Mouse (Mus musculus) hindbrain, embryonic 14.5 days (tissue): ENCODE results near the gene Itpkc. TPM values are rescaled to one million over a fixed set of nuclear protein-coding genes. Genes with fewer than 3 reads are reported as not detected.
A peak's percentile ranks its signal among the peaks of the same experiment; 100 is the strongest.

ENCODE experiments used
- ATAC-seq: fragments of 200-750 bp; cut with Nextera tagmentation; 2 replicates; pipeline ENCODE4 v1.8.0; 2017; ENCODE audit warnings: moderate number of reproducible peaks, mild to moderate bottlenecking, moderate TSS enrichment, moderate library complexity; ENCODE audit not compliant: low FRiP score
- DNase-seq: peaks from one replicate; pipeline ENCODE4 v3.0.0-alpha.2; 2015; ENCODE audit warnings: low spot score
- H3K27ac ChIP-seq: fragments of 300-500 bp; sonication (generic); 2 replicates; pipeline ENCODE4 v1.5.1; 2014; ENCODE audit warnings: mild to moderate bottlenecking, moderate library complexity
- H3K27me3 ChIP-seq: fragments of 300-500 bp; sonication (generic); 2 replicates; pipeline ENCODE4 v1.6.1; 2014; ENCODE audit warnings: mild to moderate bottlenecking, low read length, mixed read lengths; ENCODE audit not compliant: control insufficient read depth, insufficient read depth
- H3K36me3 ChIP-seq: fragments of 300-500 bp; sonication (generic); replicated peaks from 2 replicates; pipeline ENCODE4 v1.6.1; 2014; ENCODE audit not compliant: control insufficient read depth, insufficient read depth
- H3K4me1 ChIP-seq: fragments of 300-500 bp; sonication (generic); replicated peaks from 2 replicates; pipeline ENCODE4 v1.6.1; 2014; ENCODE audit warnings: antibody characterized with exemption, low read length, mixed read lengths; ENCODE audit not compliant: control insufficient read depth, insufficient read depth
- H3K4me2 ChIP-seq: fragments of 300-500 bp; sonication (generic); replicated peaks from 2 replicates; pipeline ENCODE4 v1.6.1; 2014; ENCODE audit warnings: mild to moderate bottlenecking, moderate library complexity
- H3K4me3 ChIP-seq: fragments of 300-500 bp; sonication (generic); replicated peaks from 2 replicates; pipeline ENCODE4 v1.5.1; 2014; ENCODE audit warnings: mild to moderate bottlenecking, low read length
- H3K9ac ChIP-seq: fragments of 300-500 bp; sonication (generic); 2 replicates; pipeline ENCODE4 v1.6.1; 2014
- H3K9me3 ChIP-seq: fragments of 300-500 bp; sonication (generic); 2 replicates; pipeline ENCODE4 v1.6.1; 2016; ENCODE audit warnings: low read length; ENCODE audit not compliant: control insufficient read depth
- WGBS: fragments of 180-500 bp; shearing (Covaris S2); extraction: QIAGEN DNeasy Blood & Tissue Kit; methylation state at CpG from one replicate; pipeline ENCODE4 v1.1.7; 2014; 5-methylcytosine and 5-hydroxymethylcytosine counted together
- polyA plus RNA-seq: library from polyadenylated mRNA; unstranded; fragments of >200 nt; fragmentation: Nextera tagmentation; extraction: Ambion mirVana; gene quantifications from 2 replicates; pipeline ENCODE4 v1.2.1, GENCODE M21; 2014

Itpkc gene
- polyA plus RNA-seq, 1 experiment from 2014 or later: 6.5 TPM

DNA sequence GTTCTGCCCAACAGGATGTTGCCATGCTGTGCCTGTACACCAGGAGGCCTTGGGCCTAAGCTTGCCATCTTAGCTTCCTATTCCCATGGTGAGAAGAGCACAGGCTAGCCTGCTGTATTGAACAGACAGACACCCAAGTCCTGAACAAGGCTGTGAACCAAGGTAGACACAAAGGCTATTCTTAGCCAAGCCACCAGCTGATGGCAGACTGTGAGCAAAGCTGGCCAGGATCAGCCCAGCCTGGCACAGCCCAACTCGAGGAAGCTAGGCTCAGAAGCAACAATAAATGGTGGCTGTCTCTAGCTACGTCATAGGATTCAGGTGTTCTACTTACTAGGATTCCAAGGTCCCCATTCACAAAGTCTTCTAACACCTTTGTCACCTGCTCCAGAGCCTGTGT is 15.8 kb downstream of the Itpkc start:
- WGBS: 94% methylated on average over 2 of the region's 2 CpGs
- H3K4me3 ChIP-seq: no peak overlapping the region
- H3K27me3 ChIP-seq: no peaks in the 10 kb centered on the region
- no peak overlapping the region for H3K9ac ChIP-seq
- no peaks in the 10 kb centered on the region for H3K9me3 ChIP-seq
- no peak overlapping the region for H3K4me2 ChIP-seq
- DNase-seq (no peak), ATAC-seq (no peak)
- no peak overlapping the region for H3K27ac ChIP-seq
- H3K4me1 ChIP-seq: no peaks in the 10 kb centered on the region
- peaks cover 97% of the 10 kb centered on the region for H3K36me3 ChIP-seq

DNA sequence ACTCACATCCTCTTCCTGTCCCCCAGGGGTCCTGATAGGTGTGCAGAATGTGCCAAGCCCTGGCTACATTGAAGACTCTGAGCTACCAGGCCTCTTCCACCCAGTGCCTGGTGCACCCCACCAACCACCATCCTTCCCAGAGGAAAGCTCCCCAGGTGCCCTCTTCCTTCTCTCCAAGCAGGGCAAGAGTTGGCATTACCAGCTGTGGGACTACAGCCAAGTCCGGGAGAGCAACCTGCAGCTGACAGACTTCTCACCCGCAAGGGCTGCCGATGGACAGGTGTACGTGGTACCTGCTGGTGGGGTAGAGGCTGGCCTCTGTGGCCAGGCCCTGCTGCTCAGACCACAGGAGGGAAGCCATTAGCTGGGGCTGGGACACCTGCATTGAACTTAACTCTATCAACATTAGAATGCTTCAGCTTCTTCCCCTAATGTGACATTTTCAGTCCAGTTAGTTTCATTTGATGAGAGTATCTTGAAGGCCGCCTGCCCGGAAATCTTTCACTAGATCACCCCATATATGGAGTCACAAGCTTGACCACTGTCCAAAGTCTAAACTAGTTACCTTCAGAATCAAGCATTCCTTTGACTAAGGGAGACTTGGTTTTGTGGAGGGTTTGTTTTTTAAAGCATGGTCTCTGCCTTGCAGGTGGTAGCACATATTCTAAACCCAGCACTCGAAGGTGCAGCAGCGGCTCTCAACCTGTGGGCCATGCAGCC is 24.6 kb downstream of the Itpkc start:
- H3K36me3 ChIP-seq: peaks cover 65% of the 10 kb centered on the region
- 96% methylated on average over 8 of the region's 8 CpGs for WGBS
- no peak overlapping the region for H3K27ac ChIP-seq
- ATAC-seq: no peak
- no peaks in the 10 kb centered on the region for H3K27me3 ChIP-seq
- no peak for DNase-seq
- H3K4me3 ChIP-seq: no peak overlapping the region
- no peak overlapping the region for H3K4me2 ChIP-seq
- no peaks in the 10 kb centered on the region for H3K9me3 ChIP-seq
- no peak overlapping the region for H3K9ac ChIP-seq
- H3K4me1 ChIP-seq: no peaks in the 10 kb centered on the region

DNA sequence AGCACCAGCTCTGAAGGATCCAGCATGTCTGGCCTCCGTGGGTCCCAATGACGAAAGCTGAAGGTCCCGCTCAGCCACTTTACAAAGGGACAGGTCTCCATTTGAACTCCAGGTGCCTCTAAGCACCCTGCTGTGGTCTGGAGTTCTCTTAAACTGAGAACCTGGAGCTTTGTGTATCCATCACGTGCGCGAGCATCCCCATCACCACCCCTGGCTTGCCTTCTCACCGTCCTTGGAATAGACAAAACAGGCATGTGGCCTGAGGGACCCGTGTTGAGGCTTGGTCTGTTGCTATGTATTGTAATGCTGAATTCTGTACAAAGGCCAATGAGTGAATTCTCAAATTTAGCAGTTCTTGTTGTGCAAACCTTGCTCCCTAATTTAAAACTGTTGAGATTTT is 29.7 kb downstream of the Itpkc start:
- ATAC-seq (no peak), DNase-seq (no peak)
- 94% methylated on average over 8 of the region's 8 CpGs for WGBS
- H3K4me3 ChIP-seq: no peak overlapping the region
- H3K9ac ChIP-seq: no peak overlapping the region
- H3K4me1 ChIP-seq: peaks cover 15% of the 10 kb centered on the region
- no peaks in the 10 kb centered on the region for H3K27me3 ChIP-seq
- H3K36me3 ChIP-seq: peaks cover 24% of the 10 kb centered on the region
- no peaks in the 10 kb centered on the region for H3K9me3 ChIP-seq
- H3K27ac ChIP-seq: no peak overlapping the region
- H3K4me2 ChIP-seq: no peak overlapping the region

DNA sequence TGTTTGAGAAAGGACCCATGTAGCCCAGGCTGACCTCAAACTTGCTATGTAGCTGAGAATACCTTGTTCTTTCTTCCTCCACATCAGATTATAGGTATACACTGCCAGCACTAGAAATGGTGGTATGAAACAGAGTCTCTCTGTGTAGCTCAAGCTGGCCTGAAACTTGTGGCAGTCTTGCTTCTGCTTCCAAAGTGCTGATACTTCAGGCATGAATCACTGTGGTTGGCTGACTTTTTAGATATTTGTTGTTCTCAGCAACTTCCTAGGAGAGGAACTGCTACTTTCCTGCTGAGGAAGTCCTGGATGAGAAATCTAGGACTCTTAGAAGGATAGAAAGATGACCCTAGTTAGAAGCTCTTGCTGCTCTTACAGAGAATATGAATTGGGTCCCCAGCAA is 30.1 kb downstream of the Itpkc start:
- no peak overlapping the region for H3K4me2 ChIP-seq
- no peak for ATAC-seq
- no peak overlapping the region for H3K27ac ChIP-seq
- no peak for DNase-seq
- no peaks in the 10 kb centered on the region for H3K9me3 ChIP-seq
- H3K36me3 ChIP-seq: peaks cover 23% of the 10 kb centered on the region
- no peak overlapping the region for H3K9ac ChIP-seq
- no peak overlapping the region for H3K4me3 ChIP-seq
- H3K27me3 ChIP-seq: no peaks in the 10 kb centered on the region
- H3K4me1 ChIP-seq: peaks cover 15% of the 10 kb centered on the region

DNA sequence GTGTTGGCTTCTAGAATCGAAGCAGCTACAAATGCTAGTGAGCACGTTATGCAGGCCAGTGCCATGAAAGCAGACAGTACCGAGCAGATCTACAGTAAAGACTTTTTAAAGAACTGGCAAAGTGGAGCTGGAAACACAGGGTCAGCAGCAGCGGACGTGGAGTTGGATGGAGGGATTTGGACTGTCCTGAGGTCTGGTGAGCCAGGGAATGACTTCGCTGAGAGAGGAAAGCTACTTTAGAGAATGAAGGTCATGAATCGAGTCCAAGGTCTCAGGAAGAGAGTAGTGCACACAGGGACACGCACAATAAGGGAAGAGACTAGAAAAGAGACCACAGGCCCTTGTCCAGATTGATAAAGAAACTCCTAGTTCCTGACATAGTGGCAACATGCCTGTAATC is 30.8 kb downstream of the Itpkc start:
- Histone ChIP-seq H3K4me3 (no peak overlapping the region), H3K9me3 (no peaks in the 10 kb centered on the region), H3K4me2 (no peak overlapping the region), H3K27ac (no peak overlapping the region), H3K4me1 (peaks cover 15% of the 10 kb centered on the region), H3K36me3 (peaks cover 23% of the 10 kb centered on the region), H3K9ac (no peak overlapping the region), H3K27me3 (no peaks in the 10 kb centered on the region)
- no peak for ATAC-seq
- WGBS: 95% methylated on average over 8 of the region's 8 CpGs
- no peak for DNase-seq

DNA sequence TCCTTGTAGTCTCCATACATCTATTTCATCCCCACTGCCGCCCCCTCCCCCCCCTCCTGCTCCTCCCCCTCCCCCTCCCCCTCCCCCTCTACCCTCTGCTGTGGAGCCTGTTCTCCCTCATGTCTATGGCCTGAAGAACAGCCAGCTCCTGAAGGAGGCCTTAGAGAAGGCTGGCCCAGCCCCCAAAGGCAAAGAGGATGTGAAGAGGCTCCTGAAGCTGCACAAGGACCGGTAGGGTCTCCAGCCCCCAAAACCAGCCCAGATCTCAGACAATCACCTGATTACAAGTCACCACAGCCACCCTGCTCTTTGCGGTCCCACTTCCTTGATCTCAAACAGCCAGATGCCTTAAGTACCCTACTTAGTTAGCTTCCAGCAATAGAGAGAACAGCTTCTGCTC is 31.3 kb downstream of the Itpkc start:
- 87% methylated on average over 3 of the region's 3 CpGs for WGBS

DNA sequence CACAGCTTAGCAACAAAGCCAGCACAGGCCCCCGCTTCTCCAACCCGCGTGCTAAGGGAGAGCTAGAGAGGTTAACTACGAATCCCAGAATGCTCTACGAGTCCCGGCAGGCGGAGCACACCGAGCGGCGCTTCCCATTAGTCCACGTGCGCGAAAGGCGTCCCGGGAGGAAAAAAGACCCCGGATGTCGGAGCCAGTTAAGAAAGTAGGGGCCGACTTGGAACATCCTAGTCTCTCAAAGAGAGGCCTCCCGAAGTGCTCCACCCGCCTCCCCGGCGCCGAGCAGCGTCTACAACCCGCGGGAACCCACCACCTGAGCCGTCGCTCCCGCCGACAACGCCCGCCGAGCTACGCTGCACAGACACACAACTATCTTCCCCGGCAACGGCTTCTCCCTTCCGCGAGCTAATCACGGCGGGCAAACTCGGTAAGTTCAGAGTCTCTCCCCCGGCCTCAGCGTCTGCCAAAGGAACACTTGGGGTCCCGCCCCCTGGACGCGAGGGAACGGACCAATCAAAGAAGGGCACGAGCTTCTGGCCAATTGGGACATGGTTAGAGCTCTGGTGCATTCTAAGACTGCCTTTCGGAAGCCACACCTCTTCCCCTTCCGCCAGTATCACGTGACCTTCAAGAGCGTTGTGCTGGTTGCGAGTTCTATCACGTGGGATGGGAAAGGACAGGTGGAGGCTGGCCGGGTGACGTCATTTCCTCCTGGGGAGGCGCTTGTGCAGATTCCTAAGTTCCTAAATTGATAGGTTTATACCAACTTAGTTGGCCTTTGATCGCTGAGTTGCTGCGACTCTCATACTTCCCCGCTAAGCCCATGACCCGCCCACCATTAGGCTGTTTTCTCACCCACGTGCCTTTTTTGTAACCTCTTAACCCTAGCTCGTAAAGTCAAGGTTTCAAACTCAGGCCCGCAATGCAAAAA is 32.5 kb downstream of the Itpkc start, which contains the start of the genes BC024978 and Snrpa:
TSS of gene BC024978 (plus strand) at position 101 of the 931 bp plus-strand sequence.
TSS of gene Snrpa (minus strand) at position 591 of the 931 bp plus-strand sequence.
- H3K4me3 ChIP-seq: peak within 1 kb of the TSS; percentile 76
- no peaks in the 10 kb centered on the region for H3K27me3 ChIP-seq
- peak within 1 kb of the TSS; percentile 92 for H3K27ac ChIP-seq
- WGBS: under 1% methylated on average over 63 of the region's 64 CpGs
- peak within 1 kb of the TSS; percentile 78 for H3K9ac ChIP-seq
- H3K36me3 ChIP-seq: peaks cover 32% of the 10 kb centered on the region
- DNase-seq: peak; percentile 95
- peak; percentile 98 for ATAC-seq
- peaks cover 15% of the 10 kb centered on the region for H3K4me1 ChIP-seq
- peak within 1 kb of the TSS; percentile 89 for H3K4me2 ChIP-seq
- no peaks in the 10 kb centered on the region for H3K9me3 ChIP-seq

More for the DNA sequence above, 31.3 kb downstream of the Itpkc start:
- Histone ChIP-seq H3K4me1 (peaks cover 15% of the 10 kb centered on the region), H3K9me3 (no peaks in the 10 kb centered on the region), H3K4me3 (no peak overlapping the region), H3K4me2 (no peak overlapping the region; the same call in 1 of the 2 replicates), H3K9ac (no peak overlapping the region), H3K27me3 (no peaks in the 10 kb centered on the region), H3K27ac (no peak overlapping the region), H3K36me3 (peaks cover 23% of the 10 kb centered on the region)
- ATAC-seq (no peak), DNase-seq (no peak)

DNA sequence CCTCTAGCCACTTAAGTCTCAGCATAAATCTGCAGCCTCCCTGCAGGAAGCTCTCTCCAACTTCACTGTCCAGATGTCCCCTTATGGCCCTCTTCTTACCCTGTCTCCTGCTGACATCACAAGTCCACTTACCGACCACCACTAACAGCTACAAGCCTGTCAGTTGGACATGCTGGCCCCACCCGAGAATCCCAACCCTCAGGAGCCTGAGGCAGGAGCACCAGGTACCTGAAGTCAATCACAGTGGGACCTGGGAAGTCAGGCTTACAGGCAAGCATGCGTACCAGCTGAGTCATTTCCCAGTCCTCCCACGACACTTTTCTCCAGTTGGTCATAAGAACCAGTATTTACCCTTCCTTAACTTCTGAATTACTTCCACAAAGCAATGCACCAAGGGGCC is 34.7 kb downstream of the Itpkc start:
- Histone ChIP-seq H3K27ac (no peak overlapping the region), H3K4me1 (peaks cover 15% of the 10 kb centered on the region), H3K4me3 (no peak overlapping the region), H3K27me3 (no peaks in the 10 kb centered on the region), H3K36me3 (peaks cover 53% of the 10 kb centered on the region), H3K4me2 (no peak overlapping the region), H3K9ac (peak overlapping the region; percentile 6; the same call in 1 of the 2 replicates), H3K9me3 (no peaks in the 10 kb centered on the region)
- DNase-seq (no peak), ATAC-seq (no peak)
- WGBS: 90% methylated on average over 4 of the region's 4 CpGs

DNA sequence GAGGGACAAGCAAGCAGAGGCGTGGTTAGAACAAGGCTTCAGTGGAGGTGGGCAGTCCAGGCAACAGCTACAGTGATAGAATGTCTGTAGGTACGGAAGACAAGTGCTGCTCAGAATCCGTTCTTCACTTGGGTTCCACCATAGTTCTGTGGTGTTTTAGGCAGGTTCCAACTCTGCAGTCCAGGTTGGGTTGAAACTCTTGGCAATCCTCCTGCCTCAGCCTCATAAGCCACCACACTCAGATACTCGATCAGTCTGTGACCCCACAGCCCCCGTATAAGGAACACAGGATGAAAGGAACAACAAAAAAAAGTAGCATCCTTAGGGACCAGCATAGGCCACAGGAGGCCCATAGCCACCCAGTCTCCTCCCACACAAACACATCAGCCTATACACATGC is 36.0 kb downstream of the Itpkc start:
- Histone ChIP-seq H3K36me3 (peaks cover 66% of the 10 kb centered on the region), H3K27ac (no peak overlapping the region), H3K27me3 (no peaks in the 10 kb centered on the region), H3K4me1 (peaks cover 15% of the 10 kb centered on the region), H3K4me2 (no peak overlapping the region), H3K9ac (no peak overlapping the region), H3K9me3 (no peaks in the 10 kb centered on the region), H3K4me3 (no peak overlapping the region)
- WGBS: 100% methylated on average over 5 of the region's 5 CpGs
- DNase-seq (no peak), ATAC-seq (no peak)
